Mouse (Mus musculus) heart, adult 8-10 months (tissue): ENCODE results near the gene M1ap. TPM values are rescaled to one million over a fixed set of nuclear protein-coding genes. Genes with fewer than 3 reads are reported as not detected.

ENCODE experiments used
- DNase-seq: peaks from one replicate; pipeline ENCODE4 v3.0.0; 2022; ENCODE audit warnings: low spot score
- total RNA-seq, 4 experiments: library from RNA; stranded (reverse); gene quantifications; 2 replicates each; pipeline ENCODE4 v1.2.4; 2022

M1ap gene
- total RNA-seq, 4 experiments from 2014 or later, result not detected

GRCm38 (mm10) chr6:82934616-82935230, 12.0 kb upstream of the M1ap start:
- no peak for DNase-seq

DNA sequence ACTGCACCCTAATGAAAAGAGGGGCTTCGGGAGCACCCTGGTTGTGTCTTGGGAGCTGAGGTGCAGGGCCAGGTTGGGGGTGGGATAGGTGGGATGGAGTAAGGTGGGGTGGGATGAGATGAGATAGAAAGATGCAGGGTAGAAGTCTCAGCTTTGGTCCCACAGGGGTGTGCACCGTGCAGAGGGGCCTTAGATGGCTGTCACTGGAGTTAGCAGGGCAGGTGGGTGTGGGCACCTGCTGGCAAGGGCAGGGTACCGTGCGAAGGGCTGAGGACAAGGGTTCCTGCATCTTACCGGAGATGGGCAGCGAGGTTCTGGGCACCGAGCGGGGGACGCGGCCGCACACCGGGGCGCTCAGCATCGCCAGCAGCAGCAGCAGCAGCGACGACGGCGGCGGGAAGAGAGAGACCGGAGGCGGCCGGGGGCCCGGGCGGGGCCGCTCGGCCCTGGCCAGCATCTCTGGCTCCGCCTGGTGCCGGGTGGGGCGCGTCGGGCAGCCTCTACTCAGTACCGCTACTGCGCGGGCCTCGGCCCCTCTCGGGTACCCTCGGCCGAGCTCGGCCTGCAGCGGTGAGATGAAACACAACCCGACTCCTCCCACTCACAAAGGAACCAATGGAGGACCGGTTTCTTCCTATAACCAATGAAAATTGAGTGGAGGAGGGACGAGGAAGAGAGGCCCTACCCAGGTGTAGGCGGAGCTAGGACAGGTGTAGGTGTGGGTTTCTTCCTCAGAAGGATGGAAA, 7.4 kb upstream of the M1ap start, which contains the start of gene Sema4f:
Sema4f (minus strand) TSS at position 603 of the 746 bp plus-strand sequence.
- DNase-seq, result no peak

GRCm38 (mm10) chr6:82940765-82941164, 5.9 kb upstream of the M1ap start:
- DNase-seq, result no peak

DNA sequence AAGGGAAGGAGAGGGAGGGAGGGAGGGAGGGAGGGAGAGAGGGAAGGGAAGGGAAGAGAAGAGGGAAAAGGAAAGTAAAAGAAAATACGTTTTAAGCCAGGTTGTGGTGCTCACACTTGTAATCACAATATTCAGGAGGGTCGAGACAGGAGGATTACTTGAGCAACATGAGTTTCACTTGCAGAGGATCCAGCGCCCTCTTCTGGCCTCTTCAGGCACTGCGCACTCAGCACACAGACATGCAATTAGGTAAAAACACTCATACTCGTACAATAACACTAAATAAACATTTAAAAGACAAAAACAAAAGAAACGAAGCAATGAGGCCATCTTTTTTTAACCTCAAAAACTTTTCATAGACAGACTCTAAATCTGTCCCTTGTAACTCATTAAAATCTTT, 952 bp upstream of the M1ap start:
- no peak for DNase-seq

- no peak for DNase-seq
Observed at GRCm38 (mm10) chr6:82956553-82957251, 10.0 kb downstream of the M1ap start.

- no peak for DNase-seq
Observed at GRCm38 (mm10) chr6:82961664-82962063, 15.0 kb downstream of the M1ap start.

- DNase-seq, result no peak
Observed at GRCm38 (mm10) chr6:82969249-82970084, 22.8 kb downstream of the M1ap start.

GRCm38 (mm10) chr6:82971031-82971430, 24.3 kb downstream of the M1ap start:
- DNase-seq, result peak; percentile 28

GRCm38 (mm10) chr6:82987411-82987971, 40.8 kb downstream of the M1ap start:
- no peak for DNase-seq

DNA sequence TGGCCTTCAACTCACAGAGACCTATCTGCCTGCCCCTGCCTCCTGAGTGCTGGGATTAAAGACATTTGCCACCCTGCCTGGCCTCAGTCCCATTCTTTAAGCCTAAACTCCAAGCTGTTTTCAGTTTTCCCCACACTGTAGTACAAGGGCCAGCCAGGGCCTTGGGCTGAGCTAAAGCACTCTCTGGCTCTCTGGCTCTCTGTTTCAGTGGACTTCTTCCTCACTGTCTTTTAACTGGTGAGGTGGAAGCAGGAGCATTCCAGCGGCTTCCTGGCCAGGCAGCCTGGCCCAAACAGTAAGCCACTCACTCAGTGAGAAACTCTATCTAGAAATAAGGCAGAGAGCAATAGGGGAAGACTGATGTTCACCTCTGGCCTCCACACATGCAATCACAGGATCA, 47.0 kb downstream of the M1ap start:
- no peak for DNase-seq

DNA sequence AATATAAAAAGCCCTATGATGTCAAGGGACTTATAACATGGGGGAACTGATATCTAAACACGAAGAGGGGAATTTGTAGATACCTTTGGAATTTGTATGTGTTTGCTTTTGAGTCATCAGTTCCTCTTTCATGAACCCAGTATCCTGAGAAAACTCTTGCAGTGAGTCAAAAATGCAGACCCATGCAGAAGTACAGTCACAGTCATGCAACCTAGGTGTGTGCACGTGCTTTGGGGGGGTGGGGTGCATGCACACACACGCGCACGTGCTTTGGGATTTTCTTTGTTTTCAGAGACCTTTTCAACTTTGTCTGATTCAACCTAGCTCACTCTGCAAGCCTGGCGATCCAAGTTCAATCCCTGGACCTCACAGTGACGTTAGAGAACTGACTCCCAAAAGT, 47.7 kb downstream of the M1ap start:
- no peak for DNase-seq

DNA sequence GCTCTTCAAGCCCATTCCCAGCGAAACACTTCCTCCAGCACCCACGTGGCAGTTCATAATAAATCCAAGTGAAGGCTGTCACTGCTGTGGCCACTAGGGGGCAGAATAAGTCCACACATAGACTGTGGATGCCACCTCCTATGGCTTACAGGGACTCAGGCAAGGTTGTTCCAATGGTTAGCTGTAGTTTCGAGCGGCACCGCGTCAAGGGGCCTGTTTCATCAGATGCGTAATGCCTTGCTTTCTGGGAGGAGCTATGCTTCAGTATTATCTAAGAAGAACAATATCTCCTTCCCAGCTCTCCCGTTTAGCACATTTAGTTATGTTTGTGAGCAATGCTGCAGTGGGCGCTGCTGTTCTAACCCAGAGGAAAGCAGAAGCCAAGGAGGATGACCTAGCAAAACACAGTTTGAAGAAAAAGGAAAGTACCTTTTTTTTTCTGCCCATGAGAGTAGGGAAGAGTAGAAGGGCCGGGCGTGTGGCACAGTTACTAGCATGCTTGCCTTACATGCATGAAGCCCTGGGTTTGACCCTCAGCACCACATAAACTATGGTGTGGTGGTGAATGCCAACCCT, 50.1 kb downstream of the M1ap start:
- DNase-seq, result peak; percentile 94

GRCm38 (mm10) chr6:82997511-82998102, 50.9 kb downstream of the M1ap start:
- peak; percentile 64 for DNase-seq

GRCm38 (mm10) chr6:82998326-82998725, 51.6 kb downstream of the M1ap start:
- DNase-seq, result no peak

- no peak for DNase-seq
Observed at GRCm38 (mm10) chr6:82999986-83000385, 53.3 kb downstream of the M1ap start.

- no peak for DNase-seq
Observed at GRCm38 (mm10) chr6:83003082-83003481, 56.4 kb downstream of the M1ap start.

- DNase-seq, result no peak
Observed at GRCm38 (mm10) chr6:83003850-83004249, 57.1 kb downstream of the M1ap start.

DNA sequence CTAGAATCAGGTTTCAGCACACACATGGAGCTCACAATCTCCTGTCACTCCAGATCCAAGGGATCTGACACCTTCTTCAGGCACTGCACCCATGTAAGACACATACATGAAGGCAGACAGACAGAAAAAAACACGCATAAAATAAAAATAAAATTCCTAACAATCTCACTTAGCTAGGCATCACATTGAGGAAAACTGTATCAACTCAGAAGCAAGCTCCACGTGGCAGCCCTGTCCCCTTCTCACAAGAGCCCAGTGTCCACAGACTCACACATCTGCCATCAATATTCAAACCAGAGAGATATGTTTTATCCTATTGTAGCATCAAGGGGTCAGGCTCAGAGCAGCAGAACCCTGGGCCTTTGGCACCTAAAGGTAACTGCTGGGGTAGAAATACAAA, 57.6 kb downstream of the M1ap start:
- no peak for DNase-seq

DNA sequence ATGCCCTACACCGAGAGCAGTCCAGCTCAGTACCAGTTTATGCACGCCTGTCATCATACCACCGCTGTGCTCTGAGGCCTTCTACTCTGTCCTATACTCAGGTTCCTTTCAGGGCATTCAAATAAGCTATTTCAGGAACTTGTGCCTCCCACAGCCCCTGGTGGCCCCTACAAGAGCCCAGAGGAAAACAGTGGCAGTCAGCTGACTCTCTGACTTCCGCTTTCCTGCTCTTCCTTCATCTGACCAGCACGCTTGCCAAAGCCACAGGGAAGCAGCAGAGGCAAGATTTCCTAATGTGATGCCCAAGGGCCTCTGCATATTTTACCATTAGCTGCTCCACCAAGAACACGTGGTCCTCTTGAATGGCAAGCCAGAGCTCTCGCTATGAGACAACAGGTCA, 58.2 kb downstream of the M1ap start:
- DNase-seq, result peak; percentile 44

GRCm38 (mm10) chr6:83005444-83006011, 58.8 kb downstream of the M1ap start:
- no peak for DNase-seq
